Mouse (Mus musculus) right cerebral cortex, postnatal 25 days (tissue): Measurements from ENCODE around the gene Gm20905.
"Not testable (repeated sequence)": the region's sequence is repeated elsewhere in the genome, so short reads cannot be mapped to it uniquely, and the experiment has no call there.

ENCODE experiments used
- DNase-seq: peaks from one replicate; pipeline ENCODE4 v3.0.0; 2022

The Gm20905 gene

GRCm38 (mm10) chrY:37259503-37259902, at the start of gene Gm20905:
Gene Gm20905, minus strand, starts transcription at chrY:37259603.
- not testable (repeated sequence) for DNase-seq
